15 mouse cellular contexts compared by ENCODE assay signal in genomic region chr11:46306776-46307175, GRCm38 (mm10). TPM values are rescaled to one million over a fixed set of nuclear protein-coding genes. Genes with fewer than 3 reads are reported as not detected.
A peak's percentile ranks its signal among the peaks of the same experiment; 100 is the strongest.
DNase-seq lines count a peak whose midpoint lies in the region; TF ChIP-seq lines count a peak whose summit lies in the region.
"Had no signal": no experiment of that assay in that cellular context is flagged by ENCODE, and none has a peak within 500 bp of the region (broad histone marks: within the 10 kb centered on the region; RNA-seq: fewer than 3 reads in every experiment).

No protein-coding gene starts in this region.

- TF ChIP-seq CTCF in layer of hippocampus, adult 2 months (conservative IDR thresholded peaks at IDR 0.05), result no peak

- H3K4me3 ChIP-seq in layer of hippocampus, adult 2 months, result no peak overlapping the region; the same call in 1 of the 2 replicates
- H3K4me3 ChIP-seq: forebrain, embryonic 10.5 days; gastrocnemius, adult 2 months; hindbrain, embryonic 12.5 days; midbrain, embryonic 15.5 days; neural tube, embryonic 13.5 days had no signal

- H3K27ac ChIP-seq in layer of hippocampus, adult 2 months, result 0 out of 2 replicates have a peak overlapping the region, but pooled peaks have one; percentile 62
- H3K27ac ChIP-seq: forebrain, embryonic 10.5 days; gastrocnemius, adult 2 months; hindbrain, embryonic 12.5 days; macrophage; midbrain, embryonic 15.5 days; neural tube, embryonic 13.5 days had no signal

- DNase-seq in layer of hippocampus, adult 2 months (ENCODE audit: low spot score in 2 of 2), result no peak
- no peak for DNase-seq in layer of hippocampus, postnatal 25 days (ENCODE audit: extremely low spot score in 1 of 2, low spot score in 1 of 2)
- DNase-seq in thymus, postnatal 0 days (ENCODE audit: low spot score), result peak; percentile 52
- no peak for DNase-seq in thymus, postnatal 10 days (ENCODE audit: low spot score in 2 of 2)
- peak; percentile 82 for DNase-seq in induced T-regulatory cell, adult 2 months (ENCODE audit: low read depth)
- peak; percentile 49 for DNase-seq in thymus, postnatal 4 days
- no peak for DNase-seq in gastrocnemius, adult 18-20 months (ENCODE audit: low spot score)
- no peak for DNase-seq in adrenal gland, postnatal 4 days (ENCODE audit: low spot score in 2 of 2)
- DNase-seq: adrenal gland, adult 8-10 months; gastrocnemius, adult 2 months had no signal

RNA-seq across cellular contexts. Expression of gene Cyfip2, which starts 5.9 kb away (rescaled TPM):
- 100 to 1,000 TPM; 530 to 540 TPM for total RNA-seq in layer of hippocampus, adult 2 months (2021)
- total RNA-seq in layer of hippocampus, postnatal 25 days (2021), result 100 to 1,000 TPM; 483 to 493 TPM
- polyA plus RNA-seq in thymus, postnatal 0 days (2015; fragmentation: Nextera tagmentation; extraction: Ambion mirVana), result 62.7 and 67.6 TPM in 2 replicates
- total RNA-seq in gastrocnemius, adult 18-20 months (2021), result 10 to 100 TPM; 12.4 to 14.0 TPM
- 10 to 100 TPM; 55.8 to 56.7 TPM for total RNA-seq in adrenal gland, postnatal 4 days (2021)

Comparison
In these comparisons a context has a peak if more than half of its experiments do, and no peak if none do; other contexts are left out.
1. DNase-seq: peak in thymus, postnatal 0 days (single experiment), induced T-regulatory cell, adult 2 months (single experiment) and thymus, postnatal 4 days (single experiment); none in layer of hippocampus, adult 2 months (0 of 2), layer of hippocampus, postnatal 25 days (0 of 2), thymus, postnatal 10 days (0 of 2), gastrocnemius, adult 18-20 months (single experiment) and adrenal gland, postnatal 4 days (0 of 2).
2. RNA of gene Cyfip2, which starts 5.9 kb away (total RNA-seq): 530 to 540 TPM in layer of hippocampus, adult 2 months and 483 to 493 TPM in layer of hippocampus, postnatal 25 days; 55.8 to 56.7 TPM in adrenal gland, postnatal 4 days and 12.4 to 14.0 TPM in gastrocnemius, adult 18-20 months; every median in the first group is over 4 times any median in the second.